Mouse (Mus musculus): Measurements from ENCODE around the gene Vps26c.
A peak's percentile ranks its signal among the peaks of the same experiment; 100 is the strongest.

Vps26c gene

GRCm38 (mm10) chr16:94526344-94527151 is at the start of gene Vps26c:
Gene Vps26c (minus strand): TSS chr16:94526830.
- DNase-seq (ENCODE audit: low read depth, low spot score): peak; percentile 92

GRCm38 (mm10) chr16:94575757-94576156 is 49.1 kb upstream of the Vps26c start:
- no peak for DNase-seq (ENCODE audit: low read depth, low spot score)

- no peak for DNase-seq (ENCODE audit: low read depth, low spot score)
Observed at GRCm38 (mm10) chr16:94574718-94575094, 48.1 kb upstream of the Vps26c start.

GRCm38 (mm10) chr16:94574025-94574717 is 47.5 kb upstream of the Vps26c start:
- no peak for DNase-seq (ENCODE audit: low read depth, low spot score)

- DNase-seq (ENCODE audit: low read depth, low spot score): no peak
Observed at GRCm38 (mm10) chr16:94572422-94572821, 45.8 kb upstream of the Vps26c start.

- no peak for DNase-seq (ENCODE audit: low read depth, low spot score)
Observed at GRCm38 (mm10) chr16:94571111-94571993, 44.7 kb upstream of the Vps26c start.

GRCm38 (mm10) chr16:94570361-94571041 is 43.9 kb upstream of the Vps26c start:
- DNase-seq (ENCODE audit: low read depth, low spot score): no peak

GRCm38 (mm10) chr16:94569229-94570176 is 42.9 kb upstream of the Vps26c start, which contains the start of gene Dyrk1a:
Gene Dyrk1a (plus strand): TSS chr16:94570010.
- DNase-seq (ENCODE audit: low read depth, low spot score): peak; percentile 99

GRCm38 (mm10) chr16:94568335-94569228 is 42.0 kb upstream of the Vps26c start:
- DNase-seq (ENCODE audit: low read depth, low spot score): peak; percentile 24

GRCm38 (mm10) chr16:94567751-94568150 is 41.1 kb upstream of the Vps26c start:
- no peak for DNase-seq (ENCODE audit: low read depth, low spot score)

- DNase-seq (ENCODE audit: low read depth, low spot score): no peak
Observed at GRCm38 (mm10) chr16:94566834-94567585, 40.4 kb upstream of the Vps26c start.

GRCm38 (mm10) chr16:94566124-94566523 is 39.5 kb upstream of the Vps26c start:
- DNase-seq (ENCODE audit: low read depth, low spot score): no peak

- no peak for DNase-seq (ENCODE audit: low read depth, low spot score)
Observed at GRCm38 (mm10) chr16:94560618-94561017, 34.0 kb upstream of the Vps26c start.

GRCm38 (mm10) chr16:94559782-94560181 is 33.2 kb upstream of the Vps26c start:
- DNase-seq (ENCODE audit: low read depth, low spot score): no peak

- no peak for DNase-seq (ENCODE audit: low read depth, low spot score)
Observed at GRCm38 (mm10) chr16:94559282-94559681, 32.7 kb upstream of the Vps26c start.

GRCm38 (mm10) chr16:94556228-94556627 is 29.6 kb upstream of the Vps26c start:
- no peak for DNase-seq (ENCODE audit: low read depth, low spot score)

GRCm38 (mm10) chr16:94555346-94555745 is 28.7 kb upstream of the Vps26c start:
- DNase-seq (ENCODE audit: low read depth, low spot score): no peak

- no peak for DNase-seq (ENCODE audit: low read depth, low spot score)
Observed at GRCm38 (mm10) chr16:94551934-94552333, 25.3 kb upstream of the Vps26c start.

Data from brain, embryonic 18.5 days (tissue).